Mouse (Mus musculus): Measurements from ENCODE around the gene Ccdc43. TPM values are rescaled to one million over a fixed set of nuclear protein-coding genes. Genes with fewer than 3 reads are reported as not detected.

Ccdc43 gene
- polyA plus RNA-seq, 1 experiment from 2014 or later: 44.6 TPM

GRCm38 (mm10) chr11:102663416-102663815 lies 34.2 kb downstream of the Ccdc43 start, which contains the start of gene Meioc:
TSS of gene Meioc (plus strand) at chr11:102663716.
- WGBS: 48% methylated on average over 3 of the region's 3 CpGs

GRCm38 (mm10) chr11:102656931-102657330 lies 40.7 kb downstream of the Ccdc43 start:
- ATAC-seq (ENCODE audit: insufficient number of reproducible peaks, insufficient read depth, low FRiP score, low TSS enrichment, low read depth): no peak
- H3K36me3 ChIP-seq: no peaks in the 10 kb centered on the region
- H3K9me3 ChIP-seq: no peaks in the 10 kb centered on the region
- no peaks in the 10 kb centered on the region for H3K27me3 ChIP-seq
- no peak overlapping the region for H3K27ac ChIP-seq
- no peak overlapping the region for H3K9ac ChIP-seq
- 46% methylated on average over 6 of the region's 6 CpGs for WGBS
- H3K4me1 ChIP-seq: 0 out of 2 replicates have a peak, but pooled peaks cover 2% of the 10 kb centered on the region
- H3K4me2 ChIP-seq: no peak overlapping the region
- no peak overlapping the region for H3K4me3 ChIP-seq

More at GRCm38 (mm10) chr11:102663416-102663815, 34.2 kb downstream of the Ccdc43 start, which contains the start of gene Meioc:
- Histone ChIP-seq H3K4me2 (no peak within 1 kb of the TSS), H3K36me3 (no peaks in the 10 kb centered on the region), H3K9me3 (peaks cover 12% of the 10 kb centered on the region), H3K27me3 (peaks cover 33% of the 10 kb centered on the region), H3K4me1 (0 out of 2 replicates have a peak, but pooled peaks cover 2% of the 10 kb centered on the region), H3K9ac (no peak within 1 kb of the TSS), H3K27ac (no peak within 1 kb of the TSS), H3K4me3 (no peak within 1 kb of the TSS)
- no peak for ATAC-seq (ENCODE audit: insufficient number of reproducible peaks, insufficient read depth, low FRiP score, low TSS enrichment, low read depth)

- ATAC-seq (ENCODE audit: insufficient number of reproducible peaks, insufficient read depth, low FRiP score, low TSS enrichment, low read depth): no peak
- 9% methylated on average over 4 of the region's 4 CpGs for WGBS
Observed at GRCm38 (mm10) chr11:102656326-102656926, 41.2 kb downstream of the Ccdc43 start.

GRCm38 (mm10) chr11:102655888-102656287 lies 41.7 kb downstream of the Ccdc43 start:
- WGBS: 66% methylated on average over 8 of the region's 8 CpGs

More at GRCm38 (mm10) chr11:102656326-102656926, 41.2 kb downstream of the Ccdc43 start:
- H3K36me3 ChIP-seq: no peaks in the 10 kb centered on the region
- H3K4me3 ChIP-seq: 0 out of 2 replicates have a peak overlapping the region, but pooled peaks have one; percentile 9
- no peaks in the 10 kb centered on the region for H3K9me3 ChIP-seq
- H3K4me2 ChIP-seq: no peak overlapping the region
- 0 out of 2 replicates have a peak, but pooled peaks cover 4% of the 10 kb centered on the region for H3K4me1 ChIP-seq
- H3K27ac ChIP-seq: no peak overlapping the region
- no peaks in the 10 kb centered on the region for H3K27me3 ChIP-seq
- H3K9ac ChIP-seq: no peak overlapping the region

GRCm38 (mm10) chr11:102652844-102653243 lies 44.7 kb downstream of the Ccdc43 start:
- Histone ChIP-seq H3K27me3 (no peaks in the 10 kb centered on the region), H3K36me3 (no peaks in the 10 kb centered on the region), H3K4me3 (no peak overlapping the region), H3K9ac (no peak overlapping the region), H3K27ac (no peak overlapping the region), H3K4me1 (peaks cover 9% of the 10 kb centered on the region; the same call in 1 of the 2 replicates), H3K9me3 (no peaks in the 10 kb centered on the region), H3K4me2 (no peak overlapping the region)
- no peak for ATAC-seq (ENCODE audit: insufficient number of reproducible peaks, insufficient read depth, low FRiP score, low TSS enrichment, low read depth)
- WGBS: 70% methylated on average over 3 of the region's 3 CpGs

More at GRCm38 (mm10) chr11:102655888-102656287, 41.7 kb downstream of the Ccdc43 start:
- no peak overlapping the region for H3K9ac ChIP-seq
- no peak overlapping the region for H3K4me2 ChIP-seq
- no peak for ATAC-seq (ENCODE audit: insufficient number of reproducible peaks, insufficient read depth, low FRiP score, low TSS enrichment, low read depth)
- H3K9me3 ChIP-seq: no peaks in the 10 kb centered on the region
- H3K4me1 ChIP-seq: peaks cover 9% of the 10 kb centered on the region; the same call in 1 of the 2 replicates
- H3K4me3 ChIP-seq: no peak overlapping the region
- no peak overlapping the region for H3K27ac ChIP-seq
- no peaks in the 10 kb centered on the region for H3K36me3 ChIP-seq
- H3K27me3 ChIP-seq: no peaks in the 10 kb centered on the region

- no peak overlapping the region for H3K4me2 ChIP-seq
- no peak overlapping the region for H3K9ac ChIP-seq
- H3K4me1 ChIP-seq: peaks cover 12% of the 10 kb centered on the region
- no peaks in the 10 kb centered on the region for H3K27me3 ChIP-seq
- no peaks in the 10 kb centered on the region for H3K36me3 ChIP-seq
- under 1% methylated on average over 9 of the region's 9 CpGs for WGBS
- H3K9me3 ChIP-seq: no peaks in the 10 kb centered on the region
- no peak for ATAC-seq (ENCODE audit: insufficient number of reproducible peaks, insufficient read depth, low FRiP score, low TSS enrichment, low read depth)
- H3K4me3 ChIP-seq: no peak overlapping the region
- H3K27ac ChIP-seq: no peak overlapping the region
Observed at GRCm38 (mm10) chr11:102651381-102651780, 46.2 kb downstream of the Ccdc43 start.

GRCm38 (mm10) chr11:102647885-102648284 lies 49.7 kb downstream of the Ccdc43 start:
- no peak for ATAC-seq (ENCODE audit: insufficient number of reproducible peaks, insufficient read depth, low FRiP score, low TSS enrichment, low read depth)

GRCm38 (mm10) chr11:102646226-102646625 lies 51.4 kb downstream of the Ccdc43 start:
- no peak for ATAC-seq (ENCODE audit: insufficient number of reproducible peaks, insufficient read depth, low FRiP score, low TSS enrichment, low read depth)
- H3K36me3 ChIP-seq: no peaks in the 10 kb centered on the region
- WGBS: 68% methylated on average over 13 of the region's 13 CpGs
- no peak overlapping the region for H3K4me2 ChIP-seq
- no peaks in the 10 kb centered on the region for H3K9me3 ChIP-seq
- H3K4me3 ChIP-seq: no peak overlapping the region
- peaks cover 16% of the 10 kb centered on the region for H3K4me1 ChIP-seq
- H3K27ac ChIP-seq: peak overlapping the region; percentile 36; the same call in 1 of the 2 replicates
- H3K9ac ChIP-seq: no peak overlapping the region
- H3K27me3 ChIP-seq: no peaks in the 10 kb centered on the region

More at GRCm38 (mm10) chr11:102647885-102648284, 49.7 kb downstream of the Ccdc43 start:
- H3K27me3 ChIP-seq: no peaks in the 10 kb centered on the region
- no peak overlapping the region for H3K27ac ChIP-seq
- H3K9me3 ChIP-seq: no peaks in the 10 kb centered on the region
- no peak overlapping the region for H3K9ac ChIP-seq
- no peak overlapping the region for H3K4me2 ChIP-seq
- H3K36me3 ChIP-seq: no peaks in the 10 kb centered on the region
- peaks cover 20% of the 10 kb centered on the region for H3K4me1 ChIP-seq
- WGBS: 68% methylated on average over 12 of the region's 12 CpGs
- no peak overlapping the region for H3K4me3 ChIP-seq

- H3K9ac ChIP-seq: no peak overlapping the region
- no peaks in the 10 kb centered on the region for H3K9me3 ChIP-seq
- H3K4me2 ChIP-seq: no peak overlapping the region
- 49% methylated on average over 10 of the region's 10 CpGs for WGBS
- H3K27me3 ChIP-seq: no peaks in the 10 kb centered on the region
- no peak for ATAC-seq (ENCODE audit: insufficient number of reproducible peaks, insufficient read depth, low FRiP score, low TSS enrichment, low read depth)
- H3K36me3 ChIP-seq: no peaks in the 10 kb centered on the region
- H3K4me1 ChIP-seq: peaks cover 31% of the 10 kb centered on the region
- H3K4me3 ChIP-seq: no peak overlapping the region
- H3K27ac ChIP-seq: no peak overlapping the region
Observed at GRCm38 (mm10) chr11:102643891-102644382, 53.6 kb downstream of the Ccdc43 start.

GRCm38 (mm10) chr11:102636887-102637286 lies 60.7 kb downstream of the Ccdc43 start:
- no peaks in the 10 kb centered on the region for H3K9me3 ChIP-seq
- no peak for ATAC-seq (ENCODE audit: insufficient number of reproducible peaks, insufficient read depth, low FRiP score, low TSS enrichment, low read depth)
- H3K4me3 ChIP-seq: no peak overlapping the region
- peaks cover 52% of the 10 kb centered on the region for H3K4me1 ChIP-seq
- H3K27ac ChIP-seq: peak overlapping the region; percentile 60
- no peaks in the 10 kb centered on the region for H3K27me3 ChIP-seq
- peak overlapping the region; percentile 9 for H3K4me2 ChIP-seq
- H3K36me3 ChIP-seq: no peaks in the 10 kb centered on the region
- WGBS: 31% methylated on average over 12 of the region's 12 CpGs
- H3K9ac ChIP-seq: 0 out of 2 replicates have a peak overlapping the region, but pooled peaks have one; percentile 32

Data from embryonic facial prominence, embryonic 13.5 days (tissue).